Mouse (Mus musculus) cerebellum, adult 2 months (tissue): Measurements from ENCODE around the gene Mcf2l. TPM values are rescaled to one million over a fixed set of nuclear protein-coding genes. Genes with fewer than 3 reads are reported as not detected.

Source experiments
- DNase-seq, 2 experiments: peaks; one replicate each; pipeline ENCODE4 v3.0.0; 2021
- H3K27ac ChIP-seq: fragments of 200-500 bp; 2 replicates; pipeline ENCODE4 v1.5.1; 2012; ENCODE audit warnings: low read length, control low read depth, inconsistent platforms; ENCODE audit not compliant: insufficient read depth
- H3K27me3 ChIP-seq: fragments of 200-500 bp; 2 replicates; pipeline ENCODE4 v1.6.1; 2012; ENCODE audit warnings: inconsistent platforms, mild to moderate bottlenecking, low read length, moderate library complexity; ENCODE audit not compliant: control insufficient read depth, insufficient read depth
- H3K4me1 ChIP-seq: fragments of 200-500 bp; 2 replicates; pipeline ENCODE4 v1.6.1; 2011; ENCODE audit warnings: low read length; ENCODE audit not compliant: control insufficient read depth, insufficient read depth
- H3K4me3 ChIP-seq: fragments of 200-500 bp; replicated peaks from 2 replicates; pipeline ENCODE3; 2011; ENCODE audit warnings: mild to moderate bottlenecking, low read depth, low read length, control low read depth; ENCODE audit not compliant: insufficient read depth
- CTCF ChIP-seq: fragments of 200-500 bp; IDR thresholded peaks from 2 replicates; pipeline ENCODE4 v1.5.1; 2011; ENCODE audit warnings: low read depth, mild to moderate bottlenecking, control low read depth, low read length, moderate library complexity, borderline replicate concordance; ENCODE audit not compliant: insufficient read depth
- POLR2A ChIP-seq: fragments of 200-500 bp; IDR thresholded peaks from 2 replicates; pipeline ENCODE4 v1.6.1; 2011; ENCODE audit warnings: low read length, control low read depth, borderline replicate concordance; ENCODE audit not compliant: insufficient read depth
- WGBS: fragments of 180-500 bp; shearing (Covaris S2); methylation state at CpG from one replicate; pipeline ENCODE4 v1.1.7; 2018; 5-methylcytosine and 5-hydroxymethylcytosine counted together
- polyA plus RNA-seq: library from polyadenylated mRNA; depleted of rRNA; stranded (reverse); fragments of >200 nt; gene quantifications from 2 replicates; pipeline ENCODE4 v1.2.3, GENCODE M21; 2012

The Mcf2l gene
- polyA plus RNA-seq, 1 experiment, result 158 TPM

DNA sequence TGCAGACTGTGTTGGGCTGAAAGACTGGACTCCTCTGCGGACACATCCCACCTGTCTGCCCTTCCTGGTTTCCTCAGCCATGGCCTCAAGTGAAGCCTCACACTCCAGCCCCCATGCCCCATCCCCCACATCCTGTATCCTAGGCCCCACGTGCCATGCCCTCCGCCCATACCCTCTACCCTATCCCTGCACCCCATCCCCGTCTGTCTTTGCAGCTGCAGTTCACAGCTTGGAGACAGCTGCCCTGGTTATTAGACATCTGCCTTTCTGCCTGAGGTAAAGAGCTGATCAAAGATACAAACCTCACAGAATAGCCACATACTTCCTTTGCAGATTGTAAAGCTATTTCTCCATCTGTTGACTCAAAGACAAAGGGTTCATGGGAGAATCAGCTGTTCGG, 83.3 kb downstream of the Mcf2l start:
- Histone ChIP-seq H3K4me1 (peaks cover 68% of the 10 kb centered on the region), H3K4me3 (no peak overlapping the region), H3K27me3 (no peaks in the 10 kb centered on the region), H3K27ac (no peak overlapping the region)
- TF ChIP-seq CTCF (no peak), POLR2A (no peak)
- DNase-seq, result no peak
- WGBS, result 81% methylated on average over 5 of the region's 5 CpGs

- 41% methylated on average over 6 of the region's 6 CpGs for WGBS
- peaks cover 68% of the 10 kb centered on the region for H3K4me1 ChIP-seq
- H3K27me3 ChIP-seq, result no peaks in the 10 kb centered on the region
- DNase-seq, result no peak
- no peak overlapping the region for H3K27ac ChIP-seq
- H3K4me3 ChIP-seq, result no peak overlapping the region
- no peak for TF ChIP-seq CTCF
- TF ChIP-seq POLR2A, result no peak
These were observed 83.8 kb downstream of the Mcf2l start for GRCm38 (mm10) chr8:12957419-12957818.

DNA sequence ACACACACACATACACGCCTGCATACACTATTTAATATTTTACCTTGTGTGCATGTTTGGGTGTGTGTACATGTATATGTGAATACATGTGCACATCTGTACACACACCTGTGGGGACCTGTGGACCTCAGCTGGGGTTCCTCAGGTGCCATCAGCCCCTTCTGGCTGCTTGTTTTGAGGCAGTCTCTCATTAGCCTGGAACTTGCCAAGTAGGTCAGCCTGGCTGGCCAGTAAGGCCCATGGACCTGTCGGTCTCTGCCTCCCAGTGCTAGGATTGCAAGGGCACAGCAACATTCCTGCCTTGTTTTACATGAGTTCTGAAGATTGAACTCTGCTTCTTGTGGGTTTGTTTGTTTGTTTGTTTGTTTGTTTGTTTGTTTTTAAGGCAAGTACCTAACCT, 87.0 kb downstream of the Mcf2l start:
- no peaks in the 10 kb centered on the region for H3K27me3 ChIP-seq
- H3K27ac ChIP-seq, result no peak overlapping the region
- no peak for TF ChIP-seq CTCF
- WGBS, result 19% methylated on average over 2 of the region's 2 CpGs
- DNase-seq, result peak; percentile 62 to 75
- H3K4me1 ChIP-seq, result peaks cover 61% of the 10 kb centered on the region
- H3K4me3 ChIP-seq, result no peak overlapping the region

DNA sequence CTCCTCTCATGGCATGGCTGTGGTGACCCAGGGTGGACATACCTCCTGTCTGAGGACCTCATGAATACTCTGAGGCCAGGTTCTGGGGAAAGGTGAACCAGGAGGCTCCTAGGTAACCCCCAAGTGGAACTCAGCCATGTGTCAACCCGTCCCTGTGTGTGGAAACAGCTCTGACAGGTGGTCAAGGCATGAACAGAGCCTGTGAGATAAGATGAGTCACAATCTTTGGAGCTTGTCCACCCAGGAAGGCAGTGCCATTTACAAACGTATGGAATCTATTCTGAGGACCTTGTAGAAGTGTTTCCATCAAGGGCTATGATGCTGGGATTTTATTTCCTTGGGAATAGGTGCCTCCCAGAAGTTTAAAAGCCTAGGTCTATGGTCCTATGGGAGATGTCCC, 87.6 kb downstream of the Mcf2l start:
- H3K27me3 ChIP-seq, result no peaks in the 10 kb centered on the region
- peak overlapping the region; percentile 42; the same call in 1 of the 2 replicates for H3K27ac ChIP-seq
- peaks cover 55% of the 10 kb centered on the region for H3K4me1 ChIP-seq
- DNase-seq, result peak in 1 of 2 experiments; percentile 65
- 11% methylated on average over 2 of the region's 2 CpGs for WGBS
- no peak overlapping the region for H3K4me3 ChIP-seq
- TF ChIP-seq CTCF (no peak), POLR2A (no peak)

DNA sequence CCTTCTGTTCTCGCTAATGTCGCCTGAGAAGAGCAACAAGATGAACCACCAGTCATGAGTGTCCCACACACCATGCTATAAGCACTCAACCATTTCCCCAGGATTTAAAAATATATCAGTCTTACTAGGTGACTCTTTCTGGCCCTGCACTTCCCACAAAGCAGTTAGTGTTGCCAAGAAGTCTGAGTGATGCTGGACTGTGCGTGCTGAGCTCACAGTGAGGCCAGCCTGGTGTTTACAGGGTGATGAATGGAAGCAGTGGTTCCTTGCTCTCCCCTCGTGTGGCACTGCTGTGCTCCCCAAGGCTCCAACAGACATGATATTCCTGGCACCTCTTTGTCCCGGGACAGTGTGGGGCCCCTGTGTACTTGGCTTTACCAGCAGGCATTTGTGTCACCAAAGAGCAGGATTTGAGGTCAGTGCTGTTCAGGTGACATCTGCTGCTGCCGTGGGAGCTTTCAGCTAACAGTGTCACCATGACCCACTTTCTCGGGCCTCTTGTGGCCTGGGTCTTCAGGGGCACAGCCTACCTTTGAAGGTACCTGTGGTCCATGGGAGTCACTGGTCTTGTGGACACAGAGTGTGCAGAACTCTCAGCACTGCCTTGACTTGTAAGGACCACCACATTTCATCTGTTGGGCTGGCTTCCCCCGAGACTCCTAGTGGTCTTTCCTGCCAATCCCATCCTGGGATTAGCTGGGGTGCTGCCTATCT, 88.4 kb downstream of the Mcf2l start:
- Histone ChIP-seq H3K4me3 (no peak overlapping the region), H3K4me1 (peaks cover 47% of the 10 kb centered on the region), H3K27ac (peak overlapping the region; percentile 42), H3K27me3 (no peaks in the 10 kb centered on the region)
- TF ChIP-seq CTCF (no peak), POLR2A (no peak)
- DNase-seq, result peak in 1 of 2 experiments; percentile 59
- WGBS, result 25% methylated on average over 8 of the region's 8 CpGs

DNA sequence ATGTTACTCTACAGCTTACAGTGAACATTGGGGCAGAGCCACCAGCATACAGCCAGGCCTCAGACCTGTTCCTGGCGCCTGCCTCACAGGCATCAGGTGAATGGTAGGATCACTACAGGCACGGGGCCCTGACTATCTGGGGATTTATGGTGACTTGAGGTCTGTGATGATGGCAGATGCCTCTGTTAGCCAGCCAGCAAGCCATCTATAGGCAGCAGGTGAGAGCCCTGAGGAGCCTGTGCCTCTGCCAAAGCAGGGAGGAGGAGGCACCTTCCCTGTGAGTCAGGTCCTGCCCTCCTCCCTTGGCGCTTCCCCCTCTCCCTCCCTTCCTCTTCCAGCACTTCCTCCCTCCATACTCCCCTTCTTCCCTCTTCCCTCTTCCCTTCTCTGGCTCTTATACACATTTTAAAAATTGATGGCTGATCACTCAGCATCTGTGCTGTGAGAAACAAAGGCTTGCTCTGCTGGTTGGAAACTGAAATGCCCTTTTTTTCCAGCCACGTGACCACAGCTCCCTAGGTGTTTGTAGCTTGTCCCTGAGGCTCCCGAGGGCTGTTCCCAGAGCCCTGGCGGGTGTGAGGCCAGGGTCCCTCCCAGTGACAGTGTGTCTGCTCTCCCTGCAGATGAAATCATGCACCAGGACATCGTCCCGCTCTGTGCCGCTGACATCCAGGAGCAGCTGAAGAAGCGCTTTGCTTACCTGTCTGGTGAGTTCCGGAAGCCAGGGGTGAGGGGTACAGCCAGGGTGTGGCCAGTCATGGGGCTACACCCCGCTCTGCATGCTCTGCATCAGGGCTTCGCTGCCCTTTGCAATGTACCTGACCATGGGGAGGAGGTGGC, 89.2 kb downstream of the Mcf2l start:
- no peaks in the 10 kb centered on the region for H3K27me3 ChIP-seq
- DNase-seq, result peak; percentile 83 to 94
- H3K4me1 ChIP-seq, result peaks cover 44% of the 10 kb centered on the region
- no peak for TF ChIP-seq POLR2A
- WGBS, result 37% methylated on average over 13 of the region's 13 CpGs
- H3K27ac ChIP-seq, result peak overlapping the region; percentile 42
- H3K4me3 ChIP-seq, result peak overlapping the region; percentile 9

DNA sequence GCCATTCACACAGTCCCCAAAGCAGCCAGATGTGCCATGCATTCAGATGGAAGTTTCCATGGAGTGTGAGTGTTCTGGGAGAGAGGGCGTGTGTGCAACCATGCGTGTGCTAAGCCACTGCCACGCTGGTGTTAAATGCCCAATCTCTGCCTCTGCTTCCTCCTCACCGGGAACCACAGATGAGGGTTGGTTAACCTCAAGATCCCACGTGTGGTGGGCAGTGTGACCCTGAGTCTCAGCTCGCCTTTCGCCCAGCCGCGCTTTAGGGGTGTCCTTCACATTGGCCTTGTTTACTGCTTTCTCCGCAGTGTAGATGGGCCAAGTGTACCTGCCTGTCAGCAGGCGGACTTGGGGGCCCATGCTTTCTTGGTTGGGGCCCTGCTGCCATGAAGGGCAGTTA, 102.7 kb downstream of the Mcf2l start:
- no peaks in the 10 kb centered on the region for H3K27me3 ChIP-seq
- H3K27ac ChIP-seq, result no peak overlapping the region
- no peak for DNase-seq
- H3K4me3 ChIP-seq, result no peak overlapping the region
- H3K4me1 ChIP-seq, result peaks cover 18% of the 10 kb centered on the region
- WGBS, result 78% methylated on average over 11 of the region's 11 CpGs
- TF ChIP-seq CTCF (no peak), POLR2A (no peak)

DNA sequence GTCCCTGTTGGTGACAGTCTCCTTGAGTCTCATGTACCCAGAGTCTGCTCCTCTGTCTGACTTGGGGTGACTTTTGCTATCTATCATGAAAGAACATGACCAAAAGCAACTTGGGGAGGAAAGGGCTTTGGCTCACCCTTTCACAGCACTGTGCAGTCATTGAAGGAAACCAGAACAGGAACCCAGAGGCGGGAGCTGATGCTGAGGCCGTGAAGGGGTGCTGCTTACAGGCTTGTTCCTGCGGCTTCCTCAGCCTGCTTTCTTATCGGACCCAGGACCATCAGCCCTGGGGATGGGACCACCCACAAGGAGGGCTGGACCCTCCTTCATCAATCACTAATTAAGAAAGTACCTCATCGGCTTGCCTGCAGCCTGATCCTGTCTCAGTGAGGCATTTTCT, 103.1 kb downstream of the Mcf2l start:
- 71% methylated on average over 5 of the region's 5 CpGs for WGBS
- H3K4me1 ChIP-seq, result peaks cover 18% of the 10 kb centered on the region
- TF ChIP-seq POLR2A, result no peak
- no peak for TF ChIP-seq CTCF
- H3K27ac ChIP-seq, result no peak overlapping the region
- H3K27me3 ChIP-seq, result no peaks in the 10 kb centered on the region
- no peak overlapping the region for H3K4me3 ChIP-seq
- DNase-seq, result no peak
